Mouse (Mus musculus) liver, embryonic 11.5 days (tissue): ENCODE measurements around the gene Med16. TPM values are rescaled to one million over a fixed set of nuclear protein-coding genes. Genes with fewer than 3 reads are reported as not detected.
A peak's percentile ranks its signal among the peaks of the same experiment; 100 is the strongest.

Source experiments
- ATAC-seq: fragments of 200-750 bp; cut with Nextera tagmentation; replicated peaks from 2 replicates; pipeline ENCODE4 v1.8.0; 2017; ENCODE audit warnings: moderate number of reproducible peaks, mild to moderate bottlenecking, moderate TSS enrichment, moderate library complexity; ENCODE audit not compliant: low FRiP score
- DNase-seq: peaks from one replicate; pipeline ENCODE4 v3.0.0-alpha.2; 2017; ENCODE audit warnings: low spot score
- H3K27ac ChIP-seq: fragments of 300-500 bp; sonication (generic); 2 replicates; pipeline ENCODE4 v1.5.1; 2014; ENCODE audit warnings: mild to moderate bottlenecking, low read depth, low read length, control low read depth
- H3K27me3 ChIP-seq: fragments of 300-500 bp; sonication (generic); replicated peaks from 2 replicates; pipeline ENCODE4 v1.6.1; 2014; ENCODE audit warnings: low read length, mixed read lengths; ENCODE audit not compliant: control insufficient read depth, insufficient read depth
- H3K36me3 ChIP-seq: fragments of 300-500 bp; sonication (generic); 2 replicates; pipeline ENCODE4 v1.6.1; 2014; ENCODE audit warnings: mild to moderate bottlenecking, low read length, moderate library complexity, mixed read lengths; ENCODE audit not compliant: control insufficient read depth, insufficient read depth
- H3K4me1 ChIP-seq: fragments of 300-500 bp; sonication (generic); replicated peaks from 2 replicates; pipeline ENCODE4 v1.6.1; 2014; ENCODE audit warnings: low read length, mixed read lengths; ENCODE audit not compliant: control insufficient read depth, insufficient read depth
- H3K4me2 ChIP-seq: fragments of 300-500 bp; sonication (generic); 2 replicates; pipeline ENCODE4 v1.6.1; 2014; ENCODE audit warnings: mild to moderate bottlenecking, control low read depth, moderate library complexity
- H3K4me3 ChIP-seq: fragments of 300-500 bp; sonication (generic); 2 replicates; pipeline ENCODE4 v1.5.1; 2014; ENCODE audit warnings: low read depth, low read length, control low read depth
- H3K9ac ChIP-seq: fragments of 300-500 bp; sonication (generic); 2 replicates; pipeline ENCODE4 v1.6.1; 2014; ENCODE audit warnings: low read depth, low read length, control low read depth
- H3K9me3 ChIP-seq: fragments of 300-500 bp; sonication (generic); 2 replicates; pipeline ENCODE4 v1.6.1; 2016; ENCODE audit warnings: low read length, inconsistent platforms, mixed read lengths; ENCODE audit not compliant: control insufficient read depth
- WGBS: fragments of 180-500 bp; shearing (Covaris S2); extraction: QIAGEN DNeasy Blood & Tissue Kit; methylation state at CpG from one replicate; pipeline ENCODE4 v1.1.7; 2014; 5-methylcytosine and 5-hydroxymethylcytosine counted together
- polyA plus RNA-seq: library from polyadenylated mRNA; unstranded; fragments of >200 nt; fragmentation: Nextera tagmentation; extraction: Ambion mirVana; gene quantifications from 2 replicates; pipeline ENCODE4 v1.2.1, GENCODE M21; 2014

Med16 gene
- polyA plus RNA-seq, 1 experiment from 2014 or later: 32.6 TPM

DNA sequence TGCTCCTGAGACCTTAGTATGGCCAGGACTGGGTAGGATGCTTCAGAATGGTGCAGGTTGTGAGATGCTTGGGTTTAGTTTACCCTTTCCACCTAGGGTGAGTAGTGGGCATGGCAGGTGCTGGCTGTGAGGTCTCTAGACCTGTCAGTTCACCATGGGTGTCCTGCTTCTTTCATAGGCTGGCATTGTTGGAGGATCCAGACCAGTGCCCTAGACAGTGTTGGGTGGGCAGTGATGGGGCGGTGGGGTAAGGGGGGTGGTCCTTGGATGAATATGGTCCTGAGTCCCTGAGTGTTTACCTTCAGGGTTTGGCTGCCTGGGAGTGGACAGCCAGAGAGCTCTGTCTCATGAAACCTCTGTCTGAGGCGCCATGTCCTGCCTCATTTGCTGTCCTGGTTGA is 50.8 kb downstream of the Med16 start:
- H3K4me2 ChIP-seq: peak overlapping the region; percentile 99
- peaks cover 26% of the 10 kb centered on the region for H3K4me1 ChIP-seq
- no peaks in the 10 kb centered on the region for H3K27me3 ChIP-seq
- peaks cover 65% of the 10 kb centered on the region for H3K36me3 ChIP-seq
- H3K4me3 ChIP-seq: peak overlapping the region; percentile 99
- WGBS: 86% methylated on average over 2 of the region's 2 CpGs
- H3K9me3 ChIP-seq: no peaks in the 10 kb centered on the region
- ATAC-seq (no peak), DNase-seq (no peak)
- no peak overlapping the region for H3K27ac ChIP-seq
- H3K9ac ChIP-seq: peak overlapping the region; percentile 32; the same call in 1 of the 2 replicates

DNA sequence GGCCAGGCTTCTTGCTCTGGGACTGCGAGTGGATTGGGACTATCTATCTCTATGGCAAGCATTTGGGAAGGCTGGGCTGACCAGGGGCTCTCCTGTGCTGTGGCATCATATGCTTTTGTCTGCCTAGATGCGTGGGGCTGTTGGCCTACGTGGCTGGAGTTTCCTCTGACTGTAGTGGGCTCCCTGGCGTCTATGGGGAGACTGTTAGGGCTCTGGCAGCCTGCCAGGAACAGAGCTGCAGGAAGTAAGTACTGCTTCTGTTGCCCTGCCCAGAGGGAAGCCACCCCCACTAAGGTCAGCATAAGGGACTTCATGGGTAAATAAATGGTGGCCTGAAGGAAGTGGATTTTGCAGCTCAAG is 51.3 kb downstream of the Med16 start:
- WGBS: 40% methylated on average over 4 of the region's 4 CpGs
- DNase-seq (no peak), ATAC-seq (no peak)
- peaks cover 61% of the 10 kb centered on the region for H3K36me3 ChIP-seq
- peak overlapping the region; percentile 99 for H3K9ac ChIP-seq
- no peaks in the 10 kb centered on the region for H3K27me3 ChIP-seq
- H3K4me1 ChIP-seq: peaks cover 30% of the 10 kb centered on the region
- no peaks in the 10 kb centered on the region for H3K9me3 ChIP-seq
- peak overlapping the region; percentile 100 for H3K27ac ChIP-seq
- H3K4me2 ChIP-seq: peak overlapping the region; percentile 99
- H3K4me3 ChIP-seq: peak overlapping the region; percentile 99

- 50% methylated on average over 7 of the region's 7 CpGs for WGBS
- peaks cover 55% of the 10 kb centered on the region for H3K36me3 ChIP-seq
- peak overlapping the region; percentile 99 for H3K4me3 ChIP-seq
- peak overlapping the region; percentile 99 for H3K9ac ChIP-seq
- no peaks in the 10 kb centered on the region for H3K27me3 ChIP-seq
- H3K9me3 ChIP-seq: no peaks in the 10 kb centered on the region
- peaks cover 36% of the 10 kb centered on the region for H3K4me1 ChIP-seq
- ATAC-seq (no peak), DNase-seq (no peak)
- H3K27ac ChIP-seq: peak overlapping the region; percentile 100
- peak overlapping the region; percentile 99 for H3K4me2 ChIP-seq
These were observed 51.8 kb downstream of the Med16 start for GRCm38 (mm10) chr10:79856704-79857451.

DNA sequence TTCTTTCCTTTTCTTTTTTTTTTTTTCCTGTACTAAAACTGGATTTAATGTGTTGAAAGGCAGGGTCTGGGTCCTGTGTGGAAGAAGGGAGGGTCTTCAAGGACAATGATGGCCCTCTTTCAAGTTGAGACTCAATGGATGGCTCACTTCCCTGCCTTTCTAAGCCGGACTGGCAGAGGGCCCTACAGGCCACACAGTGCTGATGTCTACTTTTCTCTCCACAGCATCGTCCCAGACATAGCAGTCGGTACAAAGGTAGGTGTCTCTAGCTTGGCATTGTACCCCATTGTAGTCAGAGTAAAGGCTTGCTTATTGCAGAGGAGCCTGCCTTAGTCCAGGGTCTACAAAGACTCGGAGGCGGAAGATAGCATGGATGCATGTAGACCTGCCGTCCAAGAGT is 52.4 kb downstream of the Med16 start:
- Histone ChIP-seq H3K4me2 (peak overlapping the region; percentile 99), H3K27me3 (no peaks in the 10 kb centered on the region), H3K4me3 (peak overlapping the region; percentile 99), H3K4me1 (peaks cover 42% of the 10 kb centered on the region), H3K27ac (peak overlapping the region; percentile 100), H3K9ac (peak overlapping the region; percentile 99), H3K9me3 (no peaks in the 10 kb centered on the region), H3K36me3 (peaks cover 50% of the 10 kb centered on the region)
- DNase-seq (no peak), ATAC-seq (no peak)
- 45% methylated on average over 6 of the region's 6 CpGs for WGBS

GRCm38 (mm10) chr10:79855558-79856184 is 53.1 kb downstream of the Med16 start:
- Histone ChIP-seq H3K36me3 (peaks cover 44% of the 10 kb centered on the region), H3K4me2 (peak overlapping the region; percentile 99), H3K4me3 (peak overlapping the region; percentile 99), H3K27ac (peak overlapping the region; percentile 100), H3K9me3 (no peaks in the 10 kb centered on the region), H3K4me1 (peaks cover 46% of the 10 kb centered on the region), H3K27me3 (no peaks in the 10 kb centered on the region), H3K9ac (peak overlapping the region; percentile 99)
- no peak for DNase-seq
- 2% methylated on average over 10 of the region's 10 CpGs for WGBS
- no peak for ATAC-seq

- H3K27ac ChIP-seq: peak overlapping the region; percentile 100
- DNase-seq (peak; percentile 77), ATAC-seq (peak; percentile 21)
- under 1% methylated on average over 83 of the region's 83 CpGs for WGBS
- peak overlapping the region; percentile 99 for H3K4me3 ChIP-seq
- H3K4me1 ChIP-seq: peaks cover 53% of the 10 kb centered on the region
- H3K9ac ChIP-seq: peak overlapping the region; percentile 99
- H3K27me3 ChIP-seq: no peaks in the 10 kb centered on the region
- peaks cover 37% of the 10 kb centered on the region for H3K36me3 ChIP-seq
- H3K4me2 ChIP-seq: peak overlapping the region; percentile 99
- H3K9me3 ChIP-seq: no peaks in the 10 kb centered on the region
These were observed 53.8 kb downstream of the Med16 start for GRCm38 (mm10) chr10:79854801-79855541.

DNA sequence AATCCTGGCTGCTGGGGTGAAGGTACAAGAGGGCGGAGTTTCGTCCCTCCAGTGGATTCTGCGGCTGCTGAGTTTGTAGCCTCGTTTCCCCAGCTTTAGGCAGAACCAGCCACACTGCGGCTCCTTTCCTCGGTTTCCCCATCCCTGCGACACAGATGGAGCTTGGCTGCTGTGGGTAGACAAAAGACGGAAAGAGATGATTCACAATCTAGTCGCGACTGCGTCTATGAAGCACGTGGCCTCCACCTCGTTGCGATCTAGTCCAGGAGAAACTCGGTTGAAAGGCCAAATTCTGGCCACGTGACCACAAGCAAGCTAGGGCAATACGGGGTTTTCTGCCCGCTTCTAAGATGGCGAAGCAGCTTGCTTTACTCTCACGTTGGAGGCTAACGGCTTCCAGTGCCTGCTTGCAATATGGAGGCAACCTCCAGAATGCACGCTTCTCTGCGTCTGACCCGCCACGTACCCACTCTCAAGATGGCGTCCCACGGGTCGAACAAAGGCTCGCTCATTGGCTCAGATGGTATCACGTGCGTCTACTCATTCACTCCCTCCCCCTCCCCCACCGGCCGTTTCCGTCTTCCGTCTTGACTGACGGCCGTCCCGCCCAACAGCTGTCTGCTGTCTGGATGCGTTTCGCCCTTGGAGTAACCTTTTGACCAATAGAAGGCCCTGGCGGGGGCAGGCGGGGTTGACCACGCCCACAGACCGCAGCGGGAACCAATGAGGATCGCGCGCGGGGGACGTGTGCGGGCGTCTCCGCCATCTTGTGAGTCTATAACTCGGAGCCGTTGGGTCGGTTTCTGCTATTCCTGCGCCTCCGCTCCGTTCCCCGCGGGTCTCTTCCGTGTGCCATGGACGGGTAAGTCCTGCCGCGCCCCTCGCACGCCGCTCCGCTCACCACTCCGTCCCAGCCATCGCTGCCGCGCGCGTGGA is 54.6 kb downstream of the Med16 start, which contains the start of gene Ptbp1:
Gene Ptbp1 (plus strand): TSS at position 568 of the 936 bp plus-strand sequence.
- Histone ChIP-seq H3K4me2 (peak within 1 kb of the TSS; percentile 99), H3K27me3 (no peaks in the 10 kb centered on the region), H3K36me3 (peaks cover 28% of the 10 kb centered on the region), H3K4me3 (peak within 1 kb of the TSS; percentile 99), H3K9ac (peak within 1 kb of the TSS; percentile 99), H3K4me1 (peaks cover 53% of the 10 kb centered on the region), H3K9me3 (no peaks in the 10 kb centered on the region), H3K27ac (peak within 1 kb of the TSS; percentile 100)
- under 1% methylated on average over 74 of the region's 75 CpGs for WGBS
- DNase-seq: peak; percentile 99
- peak; percentile 89 for ATAC-seq

- 1% methylated on average over 15 of the region's 15 CpGs for WGBS
- Histone ChIP-seq H3K36me3 (peaks cover 26% of the 10 kb centered on the region), H3K9me3 (no peaks in the 10 kb centered on the region), H3K4me1 (peaks cover 53% of the 10 kb centered on the region), H3K4me2 (peak overlapping the region; percentile 98), H3K27me3 (no peaks in the 10 kb centered on the region), H3K9ac (peak overlapping the region; percentile 93), H3K4me3 (peak overlapping the region; percentile 99), H3K27ac (peak overlapping the region; percentile 100)
- ATAC-seq (no peak; the same call in 1 of the 2 replicates), DNase-seq (peak; percentile 84)
These were observed 55.3 kb downstream of the Med16 start for GRCm38 (mm10) chr10:79853392-79853791.
